Mouse (Mus musculus): ENCODE measurements around the gene Arhgdib.
"Not testable (repeated sequence)": the region's sequence is repeated elsewhere in the genome, so short reads cannot be mapped to it uniquely, and the experiment has no call there.

The Arhgdib gene

GRCm38 (mm10) chr6:136941051-136942021 lies at the start of gene Arhgdib:
Gene Arhgdib, minus strand, starts transcription at chr6:136941899.
- DNase-seq (ENCODE audit: low spot score in 2 of 2), result peak in 1 of 2 experiments; percentile 19

GRCm38 (mm10) chr6:136990557-136990956 lies 48.9 kb upstream of the Arhgdib start:
- no peak for DNase-seq (ENCODE audit: low spot score in 2 of 2)

GRCm38 (mm10) chr6:136989824-136990497 lies 48.3 kb upstream of the Arhgdib start:
- no peak for DNase-seq (ENCODE audit: low spot score in 2 of 2)

- DNase-seq (ENCODE audit: low spot score in 2 of 2), result no peak
Measured at GRCm38 (mm10) chr6:136988536-136989060, 46.9 kb upstream of the Arhgdib start.

GRCm38 (mm10) chr6:136986718-136987117 lies 45.0 kb upstream of the Arhgdib start:
- peak in 1 of 2 experiments; percentile 7 for DNase-seq (ENCODE audit: low spot score in 2 of 2)

- DNase-seq (ENCODE audit: low spot score in 2 of 2), result no peak
Measured at GRCm38 (mm10) chr6:136986019-136986418, 44.3 kb upstream of the Arhgdib start.

DNA sequence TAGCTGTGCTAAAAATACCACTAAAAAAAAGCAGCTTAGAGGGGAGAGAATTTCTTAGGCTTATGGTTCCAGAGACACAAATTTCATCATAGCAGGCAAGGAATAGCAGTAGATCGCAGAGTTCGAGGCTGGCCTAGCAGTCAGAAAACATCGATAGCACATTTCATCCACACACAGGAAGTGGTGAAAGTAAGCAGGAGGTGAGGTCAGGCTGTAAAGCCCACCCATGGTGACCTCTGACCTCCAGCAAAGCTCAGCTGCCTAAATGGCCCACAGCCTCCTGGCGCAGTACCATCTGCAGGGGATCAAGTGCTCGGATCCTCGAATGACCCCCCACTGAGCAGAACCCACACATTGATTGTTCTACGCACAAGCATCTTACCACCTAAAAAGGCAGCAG lies 41.5 kb upstream of the Arhgdib start:
- DNase-seq (ENCODE audit: low spot score in 2 of 2), result no peak

- no peak for DNase-seq (ENCODE audit: low spot score in 2 of 2)
Measured at GRCm38 (mm10) chr6:136982581-136982980, 40.9 kb upstream of the Arhgdib start.

DNA sequence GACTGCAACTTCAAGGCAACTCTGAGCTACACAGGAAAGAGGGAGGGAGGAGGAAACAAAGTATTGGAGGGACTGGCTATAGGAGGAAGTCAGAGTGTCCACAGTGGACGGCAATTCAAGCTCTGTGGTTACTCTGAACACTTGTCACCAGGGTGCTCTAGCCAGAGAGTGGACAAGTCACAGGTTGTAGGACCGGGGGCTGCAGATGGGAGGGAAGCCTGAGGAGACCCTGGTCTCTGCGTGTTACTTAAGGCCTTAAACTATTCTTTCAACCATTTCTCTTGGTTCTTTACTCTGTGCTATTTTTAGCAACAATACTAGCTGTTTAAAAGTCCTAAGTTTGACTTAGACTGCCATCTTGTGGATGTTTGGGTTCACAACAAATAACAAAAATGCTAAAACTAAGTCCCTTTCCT lies 38.6 kb upstream of the Arhgdib start:
- no peak for DNase-seq (ENCODE audit: low spot score in 2 of 2)

GRCm38 (mm10) chr6:136979274-136980082 lies 37.8 kb upstream of the Arhgdib start:
- DNase-seq (ENCODE audit: low spot score in 2 of 2), result no peak

GRCm38 (mm10) chr6:136968877-136969276 lies 27.2 kb upstream of the Arhgdib start:
- DNase-seq (ENCODE audit: low spot score in 2 of 2), result not testable (repeated sequence)

- DNase-seq (ENCODE audit: low spot score in 2 of 2), result no peak
Measured at GRCm38 (mm10) chr6:136967466-136967865, 25.8 kb upstream of the Arhgdib start.

GRCm38 (mm10) chr6:136965912-136966311 lies 24.2 kb upstream of the Arhgdib start:
- DNase-seq (ENCODE audit: low spot score in 2 of 2), result no peak

DNA sequence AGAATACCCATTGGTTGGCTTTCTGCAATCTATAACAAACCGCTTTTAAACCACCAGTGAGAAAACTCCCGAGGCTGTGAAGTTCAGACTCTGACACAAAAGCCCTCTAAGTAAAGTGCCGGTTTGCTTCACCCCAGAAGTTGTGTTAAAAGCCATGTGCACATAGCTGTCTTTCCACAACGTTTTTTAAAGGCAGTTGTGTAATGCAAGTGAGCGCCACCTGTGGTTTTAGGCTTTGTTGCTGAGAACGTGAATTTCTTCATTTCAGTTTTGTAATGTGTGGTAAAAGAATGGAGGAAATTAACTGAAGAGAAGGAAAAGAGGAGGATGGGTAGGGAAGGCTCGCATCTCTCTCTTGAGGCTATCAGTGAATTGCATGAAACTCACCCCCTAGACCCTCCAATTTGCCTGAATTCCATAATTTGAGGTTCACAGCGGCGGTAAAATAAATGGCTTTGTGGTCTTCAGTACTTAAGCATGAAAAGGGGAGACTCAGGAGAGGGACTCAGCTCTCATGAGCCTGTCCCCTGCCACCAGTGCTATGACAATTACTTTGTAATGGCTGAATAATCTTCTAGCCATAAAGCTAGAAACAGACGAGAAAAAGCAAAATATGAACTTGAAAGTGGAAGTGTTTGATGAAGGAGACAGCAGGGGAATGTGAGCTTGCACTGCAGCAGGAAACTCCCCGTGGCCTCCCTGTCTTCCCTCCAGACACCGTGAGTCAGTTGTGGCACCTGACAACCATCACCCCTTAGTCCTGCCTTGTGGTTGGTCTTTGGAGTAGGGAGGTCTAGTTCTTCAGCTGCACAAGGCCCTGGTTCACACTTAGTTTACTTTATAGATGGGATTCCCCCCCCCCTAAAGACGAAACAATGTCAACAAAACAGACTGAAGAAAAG lies 23.2 kb upstream of the Arhgdib start:
- DNase-seq (ENCODE audit: low spot score in 2 of 2), result no peak

- no peak for DNase-seq (ENCODE audit: low spot score in 2 of 2)
Measured at GRCm38 (mm10) chr6:136962957-136963356, 21.3 kb upstream of the Arhgdib start.

- no peak for DNase-seq (ENCODE audit: low spot score in 2 of 2)
Measured at GRCm38 (mm10) chr6:136959131-136959530, 17.4 kb upstream of the Arhgdib start.

DNA sequence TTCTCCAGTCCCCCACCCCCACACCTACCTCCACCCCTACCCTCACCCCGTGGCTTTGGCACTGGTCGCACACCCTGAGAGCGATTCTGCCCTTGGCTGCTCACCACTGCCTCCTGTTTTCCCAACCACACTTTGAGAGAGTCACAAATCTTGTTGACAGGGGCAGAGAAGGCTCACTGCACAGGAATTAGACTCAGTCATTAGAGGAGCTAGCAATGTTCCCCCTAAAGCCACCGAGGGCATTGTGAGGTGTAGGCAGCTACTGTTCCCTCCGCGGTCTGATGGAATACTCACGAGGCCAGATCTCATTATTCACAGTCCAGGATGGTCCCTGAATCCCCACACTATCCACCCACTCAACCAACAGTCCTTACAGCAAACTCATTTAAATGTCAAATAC lies 15.4 kb upstream of the Arhgdib start:
- no peak for DNase-seq (ENCODE audit: low spot score in 2 of 2)

- DNase-seq (ENCODE audit: low spot score in 2 of 2), result no peak
Measured at GRCm38 (mm10) chr6:136955240-136955639, 13.5 kb upstream of the Arhgdib start.

DNA sequence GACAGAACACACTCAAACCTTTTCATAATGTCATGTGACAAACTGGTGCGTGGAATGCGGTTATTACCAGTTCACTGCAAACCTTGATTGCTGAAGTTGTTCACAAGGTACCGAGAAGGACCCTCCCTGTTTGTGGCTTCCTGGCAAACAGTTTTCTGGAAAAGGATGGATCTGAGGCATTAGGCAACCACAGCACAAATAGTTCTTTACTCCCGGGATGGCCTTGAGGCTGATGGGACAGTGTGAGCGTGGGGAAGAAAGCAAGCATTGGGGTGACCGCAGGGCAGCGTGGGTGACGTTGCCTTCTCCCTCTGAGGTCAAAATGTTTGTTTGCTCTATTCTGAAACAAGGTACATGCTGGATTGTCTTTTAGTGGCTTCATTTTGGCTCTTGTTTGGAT lies 13.0 kb upstream of the Arhgdib start:
- DNase-seq (ENCODE audit: low spot score in 2 of 2), result no peak

DNA sequence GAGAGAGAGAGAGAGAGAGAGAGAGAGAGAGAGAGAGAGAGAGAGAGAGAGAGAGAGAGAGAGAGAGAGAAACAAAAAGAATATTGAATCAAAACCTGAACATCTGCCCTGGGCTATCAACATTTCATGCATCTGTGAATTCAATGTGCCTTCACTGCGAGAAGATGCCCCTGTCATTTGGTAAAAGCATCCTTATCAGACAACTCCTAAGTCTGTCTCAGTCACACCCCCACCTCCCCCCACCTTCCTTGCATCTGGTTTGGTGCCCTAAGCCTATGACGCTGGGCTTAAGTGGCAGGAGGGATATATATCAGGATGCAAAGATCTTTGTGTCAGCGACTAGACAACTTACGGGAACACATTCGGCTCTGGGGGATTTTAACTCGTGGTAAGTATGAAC lies 12.5 kb upstream of the Arhgdib start:
- DNase-seq (ENCODE audit: low spot score in 2 of 2), result no peak

- DNase-seq (ENCODE audit: low spot score in 2 of 2), result no peak
Measured at GRCm38 (mm10) chr6:136952930-136953329, 11.2 kb upstream of the Arhgdib start.

All from right cerebral cortex, postnatal 36 days (tissue).